Mouse (Mus musculus): ENCODE data around the gene Hist1h3e. TPM values are rescaled to one million over a fixed set of nuclear protein-coding genes. Genes with fewer than 3 reads are reported as not detected.

Hist1h3e gene
- total RNA-seq, 2 experiments from 2014 or later = 37.3 to 84.7 TPM

- no peak for ATAC-seq (replicated peaks; ENCODE audit: low FRiP score, poor library complexity, severe bottlenecking)
Measured at GRCm38 (mm10) chr13:23529005-23529404, 33.2 kb downstream of the Hist1h3e start.

GRCm38 (mm10) chr13:23526312-23526711, 35.9 kb downstream of the Hist1h3e start:
- peak; percentile 54 for ATAC-seq (replicated peaks; ENCODE audit: low FRiP score, poor library complexity, severe bottlenecking)

- ATAC-seq (replicated peaks; ENCODE audit: low FRiP score, poor library complexity, severe bottlenecking) = no peak
Measured at GRCm38 (mm10) chr13:23525901-23526300, 36.3 kb downstream of the Hist1h3e start.

GRCm38 (mm10) chr13:23524654-23525053, 37.5 kb downstream of the Hist1h3e start:
- peak; percentile 73 for ATAC-seq (replicated peaks; ENCODE audit: low FRiP score, poor library complexity, severe bottlenecking)

- no peak for ATAC-seq (replicated peaks; ENCODE audit: low FRiP score, poor library complexity, severe bottlenecking)
Measured at GRCm38 (mm10) chr13:23523976-23524375, 38.2 kb downstream of the Hist1h3e start.

GRCm38 (mm10) chr13:23521703-23522102, 40.5 kb downstream of the Hist1h3e start:
- ATAC-seq (replicated peaks; ENCODE audit: low FRiP score, poor library complexity, severe bottlenecking) = no peak

- peak; percentile 43 for ATAC-seq (replicated peaks; ENCODE audit: low FRiP score, poor library complexity, severe bottlenecking)
Measured at GRCm38 (mm10) chr13:23519416-23519815, 42.8 kb downstream of the Hist1h3e start.

- ATAC-seq (replicated peaks; ENCODE audit: low FRiP score, poor library complexity, severe bottlenecking) = peak; percentile 60
Measured at GRCm38 (mm10) chr13:23518885-23519284, 43.3 kb downstream of the Hist1h3e start.

- peak; percentile 26 for ATAC-seq (replicated peaks; ENCODE audit: low FRiP score, poor library complexity, severe bottlenecking)
Measured at GRCm38 (mm10) chr13:23518295-23518603, 43.9 kb downstream of the Hist1h3e start.

- ATAC-seq (replicated peaks; ENCODE audit: low FRiP score, poor library complexity, severe bottlenecking) = peak; percentile 65
Measured at GRCm38 (mm10) chr13:23517603-23518294, 44.4 kb downstream of the Hist1h3e start.

- ATAC-seq (replicated peaks; ENCODE audit: low FRiP score, poor library complexity, severe bottlenecking) = peak; percentile 41
Measured at GRCm38 (mm10) chr13:23516822-23517602, 45.2 kb downstream of the Hist1h3e start.

GRCm38 (mm10) chr13:23515826-23516620, 46.1 kb downstream of the Hist1h3e start:
- ATAC-seq (replicated peaks; ENCODE audit: low FRiP score, poor library complexity, severe bottlenecking) = no peak

- ATAC-seq (replicated peaks; ENCODE audit: low FRiP score, poor library complexity, severe bottlenecking) = no peak
Measured at GRCm38 (mm10) chr13:23515281-23515680, 46.9 kb downstream of the Hist1h3e start.

- ATAC-seq (replicated peaks; ENCODE audit: low FRiP score, poor library complexity, severe bottlenecking) = no peak
Measured at GRCm38 (mm10) chr13:23513517-23513916, 48.7 kb downstream of the Hist1h3e start.

Other genes with a start within 250 kb of the Hist1h3e start
Only the 30 nearest of the 35 such genes appear.
- 10.4 and 10.8 TPM in 2 replicates for gene Zfp322a, start 193.2 kb downstream of the Hist1h3e start, total RNA-seq (2015; ENCODE audit: low replicate concordance)
- 10.9 and 11.2 TPM in 2 replicates for gene Zfp322a, start 193.2 kb downstream of the Hist1h3e start, total RNA-seq (2017; ENCODE audit: low replicate concordance)
- 1.7 and 1.9 TPM in 2 replicates for gene Abt1, start 138.5 kb downstream of the Hist1h3e start, total RNA-seq (2015; ENCODE audit: low replicate concordance)
- 1.4 and 1.7 TPM in 2 replicates for gene Abt1, start 138.5 kb downstream of the Hist1h3e start, total RNA-seq (2017; ENCODE audit: low replicate concordance)
- gene Btn1a1, start 96.5 kb downstream of the Hist1h3e start, total RNA-seq (2015; ENCODE audit: low replicate concordance) = 4.2 and 4.4 TPM in 2 replicates
- gene Btn1a1, start 96.5 kb downstream of the Hist1h3e start, total RNA-seq (2017; ENCODE audit: low replicate concordance) = 6.5 and 15.5 TPM in 2 replicates
- not detected in 2 replicates for gene Btn2a2, start 73.5 kb downstream of the Hist1h3e start, total RNA-seq (2015; ENCODE audit: low replicate concordance)
- gene Btn2a2, start 73.5 kb downstream of the Hist1h3e start, total RNA-seq (2017; ENCODE audit: low replicate concordance) = not detected in 2 replicates
- gene Hist1h4h, start 31.3 kb downstream of the Hist1h3e start, total RNA-seq (2015; ENCODE audit: low replicate concordance) = 19.8 and 50.6 TPM in 2 replicates
- 443 and 524 TPM in 2 replicates for gene Hist1h4h, start 31.3 kb downstream of the Hist1h3e start, total RNA-seq (2017; ENCODE audit: low replicate concordance)
- 20.7 and 32.7 TPM in 2 replicates for gene Hist1h2af, start 28.5 kb downstream of the Hist1h3e start, total RNA-seq (2015; ENCODE audit: low replicate concordance)
- 925 and 1,298 TPM in 2 replicates for gene Hist1h2af, start 28.5 kb downstream of the Hist1h3e start, total RNA-seq (2017; ENCODE audit: low replicate concordance)
- 74.4 and 97.2 TPM in 2 replicates for gene Hist1h3g, start 26.9 kb downstream of the Hist1h3e start, total RNA-seq (2015; ENCODE audit: low replicate concordance)
- 54.5 and 131 TPM in 2 replicates for gene Hist1h3g, start 26.9 kb downstream of the Hist1h3e start, total RNA-seq (2017; ENCODE audit: low replicate concordance)
- 13.4 and 18.2 TPM in 2 replicates for gene Hist1h2bh, start 19.0 kb downstream of the Hist1h3e start, total RNA-seq (2015; ENCODE audit: low replicate concordance)
- 63.0 and 67.3 TPM in 2 replicates for gene Hist1h2bh, start 19.0 kb downstream of the Hist1h3e start, total RNA-seq (2017; ENCODE audit: low replicate concordance)
- gene Hist1h3f, start 18.3 kb downstream of the Hist1h3e start, total RNA-seq (2015; ENCODE audit: low replicate concordance) = 12.7 and 21.7 TPM in 2 replicates
- 51.2 and 57.7 TPM in 2 replicates for gene Hist1h3f, start 18.3 kb downstream of the Hist1h3e start, total RNA-seq (2017; ENCODE audit: low replicate concordance)
- gene Hist1h4f, start 10.7 kb downstream of the Hist1h3e start, total RNA-seq (2015; ENCODE audit: low replicate concordance) = 55.5 and 68.5 TPM in 2 replicates
- 1,011 and 1,279 TPM in 2 replicates for gene Hist1h4f, start 10.7 kb downstream of the Hist1h3e start, total RNA-seq (2017; ENCODE audit: low replicate concordance)
- 14.6 and 16.7 TPM in 2 replicates for gene Hist1h1d, start 9.1 kb downstream of the Hist1h3e start, total RNA-seq (2015; ENCODE audit: low replicate concordance)
- 170 and 238 TPM in 2 replicates for gene Hist1h1d, start 9.1 kb downstream of the Hist1h3e start, total RNA-seq (2017; ENCODE audit: low replicate concordance)
- gene Hist1h2ae, start 8.9 kb upstream of the Hist1h3e start, total RNA-seq (2015; ENCODE audit: low replicate concordance) = 1.7 TPM in 1 of 2 replicates, not detected in the other
- gene Hist1h2ae, start 8.9 kb upstream of the Hist1h3e start, total RNA-seq (2017; ENCODE audit: low replicate concordance) = 122 and 175 TPM in 2 replicates
- 170 and 206 TPM in 2 replicates for gene Hist1h2bg, start 9.0 kb upstream of the Hist1h3e start, total RNA-seq (2015; ENCODE audit: low replicate concordance)
- gene Hist1h2bg, start 9.0 kb upstream of the Hist1h3e start, total RNA-seq (2017; ENCODE audit: low replicate concordance) = 470 and 670 TPM in 2 replicates
- 208 and 222 TPM in 2 replicates for gene Hist1h2bf, start 11.8 kb upstream of the Hist1h3e start, total RNA-seq (2015; ENCODE audit: low replicate concordance)
- 253 and 407 TPM in 2 replicates for gene Hist1h2bf, start 11.8 kb upstream of the Hist1h3e start, total RNA-seq (2017; ENCODE audit: low replicate concordance)
- not detected in 2 replicates for gene Hist1h2ad, start 12.0 kb upstream of the Hist1h3e start, total RNA-seq (2015; ENCODE audit: low replicate concordance)
- gene Hist1h2ad, start 12.0 kb upstream of the Hist1h3e start, total RNA-seq (2017; ENCODE audit: low replicate concordance) = 370 and 678 TPM in 2 replicates
- gene Hist1h3d, start 13.4 kb upstream of the Hist1h3e start, total RNA-seq (2015; ENCODE audit: low replicate concordance) = 52.8 and 69.6 TPM in 2 replicates
- gene Hist1h3d, start 13.4 kb upstream of the Hist1h3e start, total RNA-seq (2017; ENCODE audit: low replicate concordance) = 50.4 and 63.8 TPM in 2 replicates
- 243 and 262 TPM in 2 replicates for gene Hist1h4d, start 19.2 kb upstream of the Hist1h3e start, total RNA-seq (2015; ENCODE audit: low replicate concordance)
- gene Hist1h4d, start 19.2 kb upstream of the Hist1h3e start, total RNA-seq (2017; ENCODE audit: low replicate concordance) = 403 and 449 TPM in 2 replicates
- gene Hist1h2be, start 58.8 kb upstream of the Hist1h3e start, total RNA-seq (2015; ENCODE audit: low replicate concordance) = 6.7 and 17.6 TPM in 2 replicates
- gene Hist1h2be, start 58.8 kb upstream of the Hist1h3e start, total RNA-seq (2017; ENCODE audit: low replicate concordance) = 69.9 and 74.3 TPM in 2 replicates
- gene Hist1h1e, start 60.2 kb upstream of the Hist1h3e start, total RNA-seq (2015; ENCODE audit: low replicate concordance) = 468 and 530 TPM in 2 replicates
- 717 and 954 TPM in 2 replicates for gene Hist1h1e, start 60.2 kb upstream of the Hist1h3e start, total RNA-seq (2017; ENCODE audit: low replicate concordance)
- 5.6 and 12.3 TPM in 2 replicates for gene Hist1h2ac, start 121.6 kb upstream of the Hist1h3e start, total RNA-seq (2015; ENCODE audit: low replicate concordance)
- gene Hist1h2ac, start 121.6 kb upstream of the Hist1h3e start, total RNA-seq (2017; ENCODE audit: low replicate concordance) = 55.5 and 70.6 TPM in 2 replicates
- gene Hist1h2bc, start 121.8 kb upstream of the Hist1h3e start, total RNA-seq (2015; ENCODE audit: low replicate concordance) = 44.9 and 49.2 TPM in 2 replicates
- 164 and 206 TPM in 2 replicates for gene Hist1h2bc, start 121.8 kb upstream of the Hist1h3e start, total RNA-seq (2017; ENCODE audit: low replicate concordance)
- not detected in 2 replicates for gene Hist1h1t, start 133.4 kb upstream of the Hist1h3e start, total RNA-seq (2015; ENCODE audit: low replicate concordance)
- 1.9 and 2.0 TPM in 2 replicates for gene Hist1h1t, start 133.4 kb upstream of the Hist1h3e start, total RNA-seq (2017; ENCODE audit: low replicate concordance)
- 59.8 and 77.5 TPM in 2 replicates for gene Hist1h4c, start 136.1 kb upstream of the Hist1h3e start, total RNA-seq (2015; ENCODE audit: low replicate concordance)
- 249 and 402 TPM in 2 replicates for gene Hist1h4c, start 136.1 kb upstream of the Hist1h3e start, total RNA-seq (2017; ENCODE audit: low replicate concordance)
- 5.0 and 17.9 TPM in 2 replicates for gene Hfe, start 148.5 kb upstream of the Hist1h3e start, total RNA-seq (2015; ENCODE audit: low replicate concordance)
- 2.0 and 4.5 TPM in 2 replicates for gene Hfe, start 148.5 kb upstream of the Hist1h3e start, total RNA-seq (2017; ENCODE audit: low replicate concordance)
- gene Hist1h1c, start 176.4 kb upstream of the Hist1h3e start, total RNA-seq (2015; ENCODE audit: low replicate concordance) = 188 and 215 TPM in 2 replicates
- 1,447 and 1,942 TPM in 2 replicates for gene Hist1h1c, start 176.4 kb upstream of the Hist1h3e start, total RNA-seq (2017; ENCODE audit: low replicate concordance)
- 41.1 and 59.8 TPM in 2 replicates for gene Hist1h3c, start 183.2 kb upstream of the Hist1h3e start, total RNA-seq (2015; ENCODE audit: low replicate concordance)
- gene Hist1h3c, start 183.2 kb upstream of the Hist1h3e start, total RNA-seq (2017; ENCODE audit: low replicate concordance) = 178 and 330 TPM in 2 replicates
- gene Hist1h2bb, start 184.4 kb upstream of the Hist1h3e start, total RNA-seq (2015; ENCODE audit: low replicate concordance) = 79.4 and 128 TPM in 2 replicates
- 1,415 and 1,638 TPM in 2 replicates for gene Hist1h2bb, start 184.4 kb upstream of the Hist1h3e start, total RNA-seq (2017; ENCODE audit: low replicate concordance)
- gene Hist1h2ab, start 188.8 kb upstream of the Hist1h3e start, total RNA-seq (2015; ENCODE audit: low replicate concordance) = 12.5 and 24.5 TPM in 2 replicates
- gene Hist1h2ab, start 188.8 kb upstream of the Hist1h3e start, total RNA-seq (2017; ENCODE audit: low replicate concordance) = 1,181 and 1,326 TPM in 2 replicates
- 179 and 183 TPM in 2 replicates for gene Hist1h3b, start 189.9 kb upstream of the Hist1h3e start, total RNA-seq (2015; ENCODE audit: low replicate concordance)
- gene Hist1h3b, start 189.9 kb upstream of the Hist1h3e start, total RNA-seq (2017; ENCODE audit: low replicate concordance) = 251 and 270 TPM in 2 replicates
- gene Hist1h4b, start 194.6 kb upstream of the Hist1h3e start, total RNA-seq (2015; ENCODE audit: low replicate concordance) = 50.5 and 52.2 TPM in 2 replicates
- 150 and 446 TPM in 2 replicates for gene Hist1h4b, start 194.6 kb upstream of the Hist1h3e start, total RNA-seq (2017; ENCODE audit: low replicate concordance)

Data from erythroblast, adult 5-6 weeks (primary cell).